Mouse (Mus musculus) erythroblast, adult 5-6 weeks (primary cell): ENCODE results near the gene Ctbp2. TPM values are rescaled to one million over a fixed set of nuclear protein-coding genes. Genes with fewer than 3 reads are reported as not detected.

Experiments
- ATAC-seq: replicated peaks from 2 replicates; pipeline ENCODE4 v1.8.0; 2016; ENCODE audit warnings: moderate number of reproducible peaks, mild to moderate bottlenecking, moderate TSS enrichment, inconsistent platforms; ENCODE audit not compliant: poor library complexity, low FRiP score, severe bottlenecking
- total RNA-seq, 2 experiments: library from RNA; stranded (forward) in 1 of 2; stranded (reverse) in 1 of 2; fragments of 150-400 nt in 1 of 2; fragments of 200-764, 138-1000 nt in 1 of 2; gene quantifications; 2 replicates each; pipeline versions ENCODE4 v1.2.3 to v1.2.4; 2015 to 2017; ENCODE audit warnings: low replicate concordance in 2 of 2

Ctbp2 gene
- total RNA-seq, 2 experiments from 2014 or later = 9.5 to 21.3 TPM

DNA sequence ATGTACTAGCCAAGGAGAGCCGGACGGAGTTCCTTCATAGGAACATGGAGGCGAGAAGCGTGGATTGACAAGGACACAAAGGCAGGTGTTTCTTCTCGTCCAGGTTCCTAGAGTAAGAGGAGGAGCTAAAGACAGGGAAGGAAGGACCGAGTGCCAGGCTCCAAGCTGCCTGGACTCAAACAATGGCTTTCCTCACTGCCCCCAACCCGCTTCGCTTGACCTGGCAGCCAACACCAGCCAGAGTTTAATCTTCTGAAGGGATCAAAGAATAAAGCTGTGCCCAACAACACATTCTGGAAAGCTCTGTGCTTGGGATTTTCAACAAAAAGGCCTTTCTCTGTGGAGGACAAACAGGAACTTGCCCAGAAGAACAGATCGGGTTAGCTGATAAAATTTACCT is 70.4 kb downstream of the Ctbp2 start:
- ATAC-seq = no peak

- no peak for ATAC-seq
Observed at GRCm38 (mm10) chr7:133052819-133053218, 71.3 kb downstream of the Ctbp2 start.

GRCm38 (mm10) chr7:133050681-133051080 is 73.5 kb downstream of the Ctbp2 start:
- ATAC-seq = no peak

GRCm38 (mm10) chr7:133048085-133048630 is 76.0 kb downstream of the Ctbp2 start:
- no peak for ATAC-seq

DNA sequence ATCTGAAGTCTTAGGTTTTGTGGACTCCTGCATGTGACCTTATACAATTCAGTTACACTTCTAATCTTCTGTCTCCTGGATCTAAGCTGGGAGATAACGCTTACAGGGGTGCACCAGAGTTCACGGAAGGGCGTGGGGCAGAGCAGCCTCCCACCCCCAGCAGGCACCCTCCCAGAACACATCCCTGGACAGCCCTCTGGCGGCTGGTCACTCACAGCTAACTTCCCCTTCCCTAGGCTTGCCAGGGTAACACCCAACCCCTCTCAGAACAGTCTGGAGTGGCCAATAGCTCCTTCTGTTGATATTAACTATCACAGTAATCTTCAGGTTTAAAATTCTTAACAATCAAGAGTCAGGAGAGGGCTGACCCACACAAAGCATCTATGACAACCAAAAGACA is 76.9 kb downstream of the Ctbp2 start:
- ATAC-seq = no peak

DNA sequence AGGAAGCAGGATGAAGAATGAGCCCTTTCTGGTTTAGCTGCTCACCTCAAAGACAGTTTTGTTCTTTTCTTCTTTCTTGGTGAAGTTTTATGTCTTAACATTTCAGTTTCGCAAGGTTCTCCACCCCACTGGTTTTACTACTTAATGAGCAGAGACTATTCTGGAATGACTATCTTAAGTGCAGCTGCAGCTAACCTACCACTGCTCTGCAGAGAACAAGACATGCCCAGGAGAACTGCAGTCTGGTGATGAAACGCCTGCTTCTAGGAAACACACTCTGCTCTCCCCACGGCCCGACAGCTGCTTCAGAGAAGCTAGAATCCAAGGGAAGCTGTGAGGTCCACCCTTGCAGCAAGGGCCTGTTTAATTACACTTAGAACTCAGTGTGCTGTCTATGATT is 79.4 kb downstream of the Ctbp2 start:
- ATAC-seq = no peak

GRCm38 (mm10) chr7:133041784-133042183 is 82.4 kb downstream of the Ctbp2 start:
- ATAC-seq = no peak

GRCm38 (mm10) chr7:133040688-133041345 is 83.3 kb downstream of the Ctbp2 start:
- ATAC-seq = no peak

DNA sequence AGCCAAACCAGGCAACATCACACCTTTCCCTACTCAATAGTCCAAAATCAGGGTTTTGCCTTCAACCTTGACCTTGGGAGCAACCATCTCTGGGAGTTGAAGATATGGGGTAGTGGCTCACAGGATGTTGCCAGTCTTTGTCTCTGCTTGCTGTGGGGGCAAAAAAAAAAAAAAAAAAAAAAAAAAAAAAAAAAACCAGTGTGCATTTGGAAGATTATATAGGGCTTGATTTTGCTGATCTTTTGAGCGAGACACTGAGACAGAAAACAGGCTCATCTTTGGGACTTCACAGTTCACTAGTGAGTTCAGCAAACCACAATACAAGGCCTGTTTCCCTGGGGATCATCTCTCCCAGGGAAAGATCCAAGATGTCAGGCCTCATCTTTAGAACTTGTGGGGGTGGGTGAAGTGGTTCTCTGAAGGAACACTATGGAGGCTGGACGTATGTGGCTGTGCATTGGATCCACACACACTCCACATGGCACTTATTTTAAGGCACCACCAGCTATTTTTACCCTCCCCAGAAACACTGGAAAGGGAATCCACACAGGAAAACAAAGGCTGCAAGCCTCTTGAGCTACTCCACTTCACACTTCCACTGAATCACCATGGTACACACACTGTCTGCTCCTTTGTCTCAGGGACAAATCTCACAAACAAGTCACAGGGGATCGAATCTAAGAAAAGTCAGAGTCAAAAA is 84.4 kb downstream of the Ctbp2 start:
- ATAC-seq = no peak

- ATAC-seq = no peak
Observed at GRCm38 (mm10) chr7:133037618-133038017, 86.5 kb downstream of the Ctbp2 start.

GRCm38 (mm10) chr7:133037217-133037616 is 86.9 kb downstream of the Ctbp2 start:
- no peak for ATAC-seq

DNA sequence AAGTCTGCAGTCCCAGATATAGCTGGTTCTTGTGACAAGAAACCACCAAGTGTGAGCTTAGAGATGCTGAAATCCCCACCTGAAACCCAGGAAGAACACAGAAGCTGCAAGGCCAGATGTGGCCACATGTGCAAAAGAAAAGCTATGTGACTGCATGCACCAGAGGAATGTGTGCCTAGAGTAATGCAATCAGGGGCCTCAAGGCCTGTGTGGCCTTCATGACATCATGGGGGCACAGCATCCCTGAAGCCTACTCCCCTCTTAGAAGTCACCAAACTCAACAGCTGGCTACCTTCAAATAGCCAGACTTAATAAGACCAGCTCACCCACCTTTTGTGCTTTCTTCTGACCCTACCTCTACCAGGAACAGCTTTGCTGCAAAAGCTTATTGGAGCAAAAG is 88.3 kb downstream of the Ctbp2 start:
- no peak for ATAC-seq

DNA sequence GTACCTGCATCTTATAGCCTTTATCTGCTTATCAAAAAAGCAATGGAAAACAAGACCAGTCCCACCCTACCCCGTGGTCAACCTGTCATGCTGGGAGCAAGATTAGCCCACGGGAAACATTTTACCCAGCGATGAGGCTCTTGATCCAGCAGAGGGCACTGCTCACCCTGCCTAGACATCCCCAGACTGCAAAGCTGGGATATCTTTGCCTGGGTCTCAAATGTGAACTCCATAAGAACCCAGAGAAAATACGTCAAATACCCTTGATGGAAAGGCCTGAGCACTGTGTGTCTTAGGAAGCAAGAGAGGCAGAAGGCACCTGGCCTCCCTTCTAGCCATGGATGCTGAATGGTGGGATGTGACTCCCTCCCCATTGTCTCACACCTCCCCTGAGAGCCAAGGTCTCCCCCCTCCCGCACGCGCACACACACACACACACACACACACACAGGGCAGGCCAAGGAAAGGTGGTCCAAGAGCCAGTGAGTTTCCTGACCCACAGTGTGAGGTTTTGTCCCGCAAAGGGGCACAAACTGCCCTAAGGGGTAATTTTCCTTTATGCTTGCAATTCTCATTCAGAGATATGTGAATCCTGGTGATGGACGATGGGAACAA is 91.5 kb downstream of the Ctbp2 start:
- no peak for ATAC-seq

DNA sequence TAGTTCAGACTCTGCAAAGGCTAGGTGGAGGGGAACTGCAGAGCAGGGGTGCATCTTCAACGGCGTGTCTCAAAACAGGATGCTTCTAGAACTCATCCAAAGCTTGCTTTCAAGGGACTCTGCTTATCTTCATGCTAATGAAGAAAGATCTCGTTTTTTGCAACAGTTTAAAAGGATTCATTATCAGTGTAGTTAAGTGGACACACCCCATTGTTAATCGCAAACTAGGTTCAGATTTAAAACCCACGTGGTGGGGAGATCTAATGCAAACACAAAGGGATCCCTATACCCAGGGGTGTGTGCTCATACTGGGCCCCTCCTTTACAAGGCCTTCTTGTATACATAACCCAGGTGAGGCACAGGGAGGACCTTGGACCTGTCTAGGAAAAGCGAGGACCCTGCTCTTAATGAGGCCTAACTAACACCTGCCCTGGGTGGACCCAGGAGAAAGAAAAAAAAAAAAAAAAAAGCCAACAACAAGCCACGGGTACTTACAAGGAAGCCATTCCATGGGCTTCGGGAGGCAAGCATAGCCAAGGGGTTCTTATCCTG is 94.6 kb downstream of the Ctbp2 start:
- no peak for ATAC-seq

- no peak for ATAC-seq
Observed at GRCm38 (mm10) chr7:133029004-133029403, 95.2 kb downstream of the Ctbp2 start.

- ATAC-seq = no peak
Observed at GRCm38 (mm10) chr7:133027930-133028329, 96.2 kb downstream of the Ctbp2 start.

DNA sequence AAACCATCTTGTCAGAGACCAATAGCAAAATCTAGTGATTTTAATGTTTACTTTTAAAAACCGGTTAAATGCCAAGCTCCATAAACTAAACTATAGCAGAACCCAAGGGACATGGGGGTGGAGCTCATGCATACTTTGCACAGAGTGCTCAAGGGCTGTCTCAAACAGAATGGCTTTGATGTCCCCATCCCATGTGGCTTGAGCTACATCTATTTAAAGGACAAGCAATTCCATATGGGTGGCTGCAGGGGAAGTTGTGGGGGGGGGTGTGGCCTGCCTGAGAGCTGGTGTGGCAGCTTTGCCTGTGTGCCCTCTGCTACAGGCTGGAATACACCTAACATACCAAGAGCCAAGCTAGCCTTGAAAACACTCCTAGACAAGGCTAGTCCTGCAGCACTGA is 99.5 kb downstream of the Ctbp2 start:
- ATAC-seq = no peak

DNA sequence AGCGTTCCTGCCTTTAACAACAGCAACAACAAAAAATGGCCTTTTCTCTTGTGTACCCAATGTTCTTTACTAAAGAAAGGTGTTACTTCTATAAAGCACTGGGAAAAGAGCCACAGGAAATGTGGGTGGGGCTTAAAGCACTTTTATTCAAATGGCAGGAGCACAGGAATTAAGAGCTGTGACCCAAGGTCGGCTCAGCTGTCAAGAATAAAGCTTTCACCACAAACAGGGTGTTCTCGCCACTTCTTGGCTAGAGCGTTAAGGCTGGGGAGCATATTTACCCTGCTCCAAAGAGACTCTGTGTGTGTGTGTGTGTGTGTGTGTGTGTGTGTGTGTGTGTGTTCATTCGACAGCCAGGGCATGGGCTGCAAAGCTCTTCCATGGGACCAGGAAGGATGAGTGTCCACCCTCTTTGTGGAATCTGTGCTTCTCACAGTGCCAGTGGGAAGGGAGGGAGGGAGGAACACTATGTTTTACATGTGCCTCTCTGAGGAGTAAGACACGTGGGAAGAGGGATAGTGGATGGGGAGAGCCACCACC is 104.6 kb downstream of the Ctbp2 start:
- no peak for ATAC-seq

GRCm38 (mm10) chr7:133018961-133019360 is 105.2 kb downstream of the Ctbp2 start:
- ATAC-seq = no peak

DNA sequence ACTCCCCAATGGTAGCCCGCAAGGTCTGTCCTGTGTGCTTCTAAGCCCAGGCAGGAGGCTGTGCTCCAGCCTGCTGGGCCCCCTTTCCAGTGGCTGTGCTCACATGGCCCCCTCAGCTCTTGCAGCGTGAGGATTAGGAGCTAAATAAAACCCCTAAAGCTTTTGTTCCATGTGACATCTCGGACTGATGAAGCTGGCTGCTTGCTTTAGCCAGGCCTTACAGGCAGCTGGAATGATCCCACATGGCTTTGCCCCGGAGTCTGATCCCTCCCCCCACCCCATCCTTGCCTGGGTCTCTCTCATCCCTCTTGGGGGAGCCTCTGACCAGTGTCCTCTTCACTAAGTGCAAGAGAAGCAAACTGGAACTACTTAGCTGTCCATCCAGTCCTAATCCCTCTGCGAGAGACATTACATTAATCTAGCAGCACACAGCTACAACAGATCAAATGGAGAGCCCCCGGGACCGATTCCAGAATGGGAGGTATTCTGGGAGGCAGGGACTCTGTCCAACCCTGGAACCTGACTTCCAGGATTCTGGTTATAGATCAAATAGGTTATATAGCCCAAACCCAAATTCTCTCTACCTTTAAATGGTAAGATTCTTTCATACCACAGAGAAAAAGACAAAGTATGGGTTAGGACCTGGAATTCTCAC is 108.6 kb downstream of the Ctbp2 start:
- ATAC-seq = no peak
